Mouse (Mus musculus) cerebellum, adult 2 months (tissue): ENCODE data around the gene Fgd2.

Experiments
- CTCF ChIP-seq: fragments of 200-500 bp; IDR thresholded peaks from 2 replicates; pipeline ENCODE4 v1.5.1; 2011; ENCODE audit warnings: low read depth, mild to moderate bottlenecking, control low read depth, low read length, moderate library complexity, borderline replicate concordance; ENCODE audit not compliant: insufficient read depth
- POLR2A ChIP-seq: fragments of 200-500 bp; IDR thresholded peaks from 2 replicates; pipeline ENCODE4 v1.6.1; 2011; ENCODE audit warnings: low read length, control low read depth, borderline replicate concordance; ENCODE audit not compliant: insufficient read depth

DNA sequence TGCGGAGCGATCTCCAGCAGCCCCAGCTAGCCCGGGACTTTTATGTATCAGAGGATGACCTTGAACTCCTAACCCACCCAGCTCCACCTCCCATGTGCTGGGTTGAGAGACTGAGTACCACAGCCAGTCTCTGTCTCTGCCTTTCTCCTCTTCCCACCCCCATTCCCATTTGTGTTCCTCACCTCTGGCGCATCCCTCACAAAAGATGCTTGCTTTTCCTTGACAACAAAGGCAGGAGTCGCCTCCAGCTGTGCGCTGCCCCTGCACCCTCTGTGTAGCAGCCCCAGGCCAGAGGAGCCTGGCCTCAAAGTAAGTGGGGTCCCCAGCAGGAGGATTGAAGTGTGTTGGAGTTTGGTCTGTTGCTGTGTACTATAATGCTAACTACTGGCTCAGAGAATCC lies 25.0 kb downstream of the Fgd2 start:
- TF ChIP-seq CTCF, result no peak
- no peak for TF ChIP-seq POLR2A
